ENCODE assay signal across 8 mouse cellular contexts in the genomic region with DNA sequence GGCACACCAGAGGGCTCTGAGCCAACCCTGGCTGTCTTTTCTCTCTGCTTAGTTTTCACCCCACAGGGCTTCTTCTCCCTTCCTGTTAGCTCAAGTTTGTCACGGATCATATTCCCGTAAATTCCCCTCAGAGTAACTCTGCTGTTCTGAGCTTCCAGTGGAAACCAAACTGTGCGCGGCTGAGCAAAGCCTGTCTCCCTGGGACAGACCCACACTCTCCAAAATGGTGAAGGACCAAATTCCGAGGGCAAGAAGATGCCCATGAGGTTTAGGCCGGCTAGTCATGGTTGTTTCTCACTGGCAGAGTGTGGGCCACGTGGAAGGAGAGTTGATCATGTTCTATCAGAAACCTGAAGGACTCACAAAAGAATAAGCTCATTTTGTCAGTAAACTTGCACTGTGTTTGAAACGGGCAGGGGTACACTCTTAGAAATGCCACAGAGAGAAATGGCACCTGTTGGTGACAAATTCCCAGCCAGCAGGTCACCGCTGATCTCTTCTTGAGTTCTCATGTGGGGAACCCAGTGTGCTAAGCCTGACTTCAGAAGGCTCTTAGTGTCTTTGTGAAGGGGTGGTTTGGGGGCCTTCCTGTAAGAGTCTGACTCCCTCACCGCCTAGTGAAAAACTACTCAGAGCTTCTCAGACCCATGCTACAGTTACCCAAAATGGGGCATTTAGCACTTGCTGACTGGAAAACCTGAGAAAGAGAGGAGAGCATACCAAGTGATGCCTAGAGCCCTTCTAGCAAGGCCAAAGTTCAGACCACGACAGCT. TPM values are rescaled to one million over a fixed set of nuclear protein-coding genes. Genes with fewer than 3 reads are reported as not detected.
DNase-seq lines count a peak whose midpoint lies in the region; ATAC-seq and TF ChIP-seq lines count a peak whose summit lies in the region.

No protein-coding gene starts in this region.

- no peaks in the 10 kb centered on the region for H3K36me3 ChIP-seq in limb, embryonic 11.5 days (ENCODE audit: control insufficient read depth, insufficient read depth, low read length)
- peaks cover 2% of the 10 kb centered on the region for H3K36me3 ChIP-seq in splenic B cell, adult 2 months (ENCODE audit: control insufficient read depth, insufficient read depth, low read length, poor library complexity, severe bottlenecking)

- TF ChIP-seq CTCF in left cerebral cortex, adult 2 months (IDR thresholded peaks at IDR 0.05): no peak

- DNase-seq in left cerebral cortex, adult 2 months (ENCODE audit: extremely low spot score in 1 of 2, low spot score in 2 of 2): no peak
- no peak for DNase-seq in left cerebral cortex, adult 8-10 months (ENCODE audit: low spot score in 2 of 2)
- DNase-seq in limb, embryonic 11.5 days (ENCODE audit: low spot score): no peak
- peak; percentile 59 for DNase-seq in splenic B cell, adult 2 months (ENCODE audit: low read depth, low spot score)
- no peak for DNase-seq in embryo, embryonic 9.5 days (ENCODE audit: extremely low spot score)
- DNase-seq in adrenal gland, adult 2 months: no peak
- DNase-seq in urinary bladder, adult 18-20 months (ENCODE audit: low spot score in 2 of 2): no peak

- H3K9me3 ChIP-seq in limb, embryonic 11.5 days (ENCODE audit: control insufficient read depth, low read length): no peaks in the 10 kb centered on the region

- H3K4me1 ChIP-seq in brown adipose tissue, adult 24 weeks (ENCODE audit: control insufficient read depth, insufficient read depth, insufficient read length, low read length): peaks cover 2% of the 10 kb centered on the region; the same call in 1 of the 2 replicates
- peaks cover 17% of the 10 kb centered on the region for H3K4me1 ChIP-seq in limb, embryonic 11.5 days (ENCODE audit: control insufficient read depth, insufficient read depth, low read length)

- no peaks in the 10 kb centered on the region for H3K27me3 ChIP-seq in limb, embryonic 11.5 days (ENCODE audit: control insufficient read depth, insufficient read depth, low read length)
- no peaks in the 10 kb centered on the region for H3K27me3 ChIP-seq in splenic B cell, adult 2 months (ENCODE audit: control insufficient read depth, insufficient read depth, low read length, poor library complexity, severe bottlenecking)

- no peak for ATAC-seq in limb, embryonic 11.5 days (ENCODE audit: insufficient number of reproducible peaks, low FRiP score, low TSS enrichment, low read depth)

- peak overlapping the region; percentile 78 for H3K27ac ChIP-seq in left cerebral cortex, adult 2 months
- H3K27ac ChIP-seq in brown adipose tissue, adult 24 weeks (replicated peaks; ENCODE audit: low read depth, low read length): peak overlapping the region; percentile 93
- H3K27ac ChIP-seq in limb, embryonic 11.5 days (replicated peaks; ENCODE audit: low read depth, low read length): 0 out of 2 replicates have a peak overlapping the region, but pooled peaks have one; percentile 42

- intact Hi-C loops in left cerebral cortex, adult 2 months (cut with DNase I): no loop called here

- no peak overlapping the region for H3K4me2 ChIP-seq in limb, embryonic 11.5 days (ENCODE audit: low read depth, severe bottlenecking)

- no peak overlapping the region for H3K4me3 ChIP-seq in left cerebral cortex, adult 2 months
- peak overlapping the region; percentile 54 for H3K4me3 ChIP-seq in brown adipose tissue, adult 24 weeks (ENCODE audit: insufficient read depth, low read depth, low read length)
- no peak overlapping the region for H3K4me3 ChIP-seq in limb, embryonic 11.5 days (ENCODE audit: low read depth, low read length)

- H3K9ac ChIP-seq in limb, embryonic 11.5 days (ENCODE audit: low read length): no peak overlapping the region

- WGBS in limb, embryonic 11.5 days: 84% methylated on average over 11 of the region's 11 CpGs

RNA-seq across cellular contexts. Expression of gene Arhgdib, which starts 1.3 kb away (rescaled TPM):
- 10 to 100 TPM; 10.2 to 13.0 TPM for total RNA-seq in left cerebral cortex, adult 2 months (2021)
- total RNA-seq in left cerebral cortex, adult 8-10 months (2022): 10 to 100 TPM; 16.0 to 24.1 (median 19.6) TPM
- polyA plus RNA-seq in brown adipose tissue, adult 24 weeks (2012; ENCODE audit: insufficient read depth, insufficient read length, missing spikeins): 26.5 and 27.0 TPM in 2 replicates
- polyA plus RNA-seq in limb, embryonic 11.5 days (2014; fragmentation: Nextera tagmentation; extraction: Ambion mirVana): 42.4 and 44.8 TPM in 2 replicates
- total RNA-seq in adrenal gland, adult 2 months (2021): 10 to 100 TPM; 24.7 to 32.7 TPM
- 10.5 and 12.1 TPM in 2 replicates for polyA plus RNA-seq in adrenal gland, adult 2 months (2012; rRNA removed)

RNA-seq across cellular contexts. Expression of gene Pde6h, which starts 16.7 kb away (rescaled TPM):
- total RNA-seq in left cerebral cortex, adult 2 months (2021): 1 to 10 TPM; 1.6 to 3.0 TPM
- 1 to 10 TPM in 2 of 4 experiments, under 1 TPM in 2; 0.44 to 3.0 (median 1.1) TPM for total RNA-seq in left cerebral cortex, adult 8-10 months (2022)
- polyA plus RNA-seq in brown adipose tissue, adult 24 weeks (2012; ENCODE audit: insufficient read depth, insufficient read length, missing spikeins): not detected in 2 replicates
- not detected in 2 replicates for polyA plus RNA-seq in limb, embryonic 11.5 days (2014; fragmentation: Nextera tagmentation; extraction: Ambion mirVana)
- 1 to 10 TPM in 1 of 2 experiments, not detected in 1; 1.7 TPM for total RNA-seq in adrenal gland, adult 2 months (2021)
- polyA plus RNA-seq in adrenal gland, adult 2 months (2012; rRNA removed): not detected in 2 replicates

RNA-seq across cellular contexts. Expression of gene Erp27, which starts 18.4 kb away (rescaled TPM):
- total RNA-seq in left cerebral cortex, adult 2 months (2021): under 1 TPM in 1 of 2 experiments, not detected in 1; 0.35 TPM
- not detected for total RNA-seq in left cerebral cortex, adult 8-10 months (2022)
- not detected in 2 replicates for polyA plus RNA-seq in brown adipose tissue, adult 24 weeks (2012; ENCODE audit: insufficient read depth, insufficient read length, missing spikeins)
- 0.31 TPM in 1 of 2 replicates, not detected in the other for polyA plus RNA-seq in limb, embryonic 11.5 days (2014; fragmentation: Nextera tagmentation; extraction: Ambion mirVana)
- not detected for total RNA-seq in adrenal gland, adult 2 months (2021)
- not detected in 2 replicates for polyA plus RNA-seq in adrenal gland, adult 2 months (2012; rRNA removed)

Comparison
In these comparisons a context has a peak if more than half of its experiments do, and no peak if none do; other contexts are left out.
1. H3K27ac ChIP-seq: peak in every context shown above with its lines; median percentile 93 in brown adipose tissue, adult 24 weeks; 78 in left cerebral cortex, adult 2 months; 42 in limb, embryonic 11.5 days.